Mouse (Mus musculus) neural tube, embryonic 11.5 days (tissue): ENCODE results near the gene Milr1. TPM values are rescaled to one million over a fixed set of nuclear protein-coding genes. Genes with fewer than 3 reads are reported as not detected.
"Not testable (repeated sequence)": the region's sequence is repeated elsewhere in the genome, so short reads cannot be mapped to it uniquely, and the experiment has no call there.

ENCODE experiments used
- ATAC-seq: fragments of 200-750 bp; cut with Nextera tagmentation; 2 replicates; pipeline ENCODE4 v1.8.0; 2017; ENCODE audit warnings: moderate number of reproducible peaks, mild to moderate bottlenecking, moderate TSS enrichment, moderate library complexity; ENCODE audit not compliant: insufficient read depth, low FRiP score, low TSS enrichment
- DNase-seq: peaks from one replicate; pipeline ENCODE4 v3.0.0-alpha.2; 2015; ENCODE audit warnings: low spot score
- H3K27ac ChIP-seq: fragments of 300-500 bp; sonication (generic); 2 replicates; pipeline ENCODE4 v1.5.1; 2014; ENCODE audit warnings: low read depth, mild to moderate bottlenecking, low read length
- H3K27me3 ChIP-seq: fragments of 300-500 bp; sonication (generic); 2 replicates; pipeline ENCODE4 v1.6.1; 2014; ENCODE audit warnings: mild to moderate bottlenecking, low read length, mixed read lengths; ENCODE audit not compliant: control insufficient read depth, insufficient read depth
- H3K36me3 ChIP-seq: fragments of 300-500 bp; sonication (generic); 2 replicates; pipeline ENCODE4 v1.6.1; 2014; ENCODE audit warnings: mild to moderate bottlenecking, low read length, moderate library complexity, mixed read lengths; ENCODE audit not compliant: control insufficient read depth, insufficient read depth
- H3K4me1 ChIP-seq: fragments of 300-500 bp; sonication (generic); 2 replicates; pipeline ENCODE4 v1.6.1; 2014; ENCODE audit warnings: low read length, mixed read lengths; ENCODE audit not compliant: control insufficient read depth, insufficient read depth
- H3K4me2 ChIP-seq: fragments of 300-500 bp; sonication (generic); 2 replicates; pipeline ENCODE4 v1.6.1; 2014; ENCODE audit warnings: low read depth, mild to moderate bottlenecking, moderate library complexity
- H3K4me3 ChIP-seq: fragments of 300-500 bp; sonication (generic); 2 replicates; pipeline ENCODE4 v1.5.1; 2014; ENCODE audit warnings: low read depth, low read length
- H3K9ac ChIP-seq: fragments of 300-500 bp; sonication (generic); 2 replicates; pipeline ENCODE4 v1.6.1; 2014; ENCODE audit warnings: mild to moderate bottlenecking, low read length
- H3K9me3 ChIP-seq: fragments of 300-500 bp; sonication (generic); 2 replicates; pipeline ENCODE4 v1.6.1; 2016; ENCODE audit warnings: low read length; ENCODE audit not compliant: control insufficient read depth
- WGBS: fragments of 180-500 bp; shearing (Covaris S2); extraction: QIAGEN DNeasy Blood & Tissue Kit; methylation state at CpG from one replicate; pipeline ENCODE4 v1.1.7; 2014; 5-methylcytosine and 5-hydroxymethylcytosine counted together
- polyA plus RNA-seq: library from polyadenylated mRNA; unstranded; fragments of >200 nt; fragmentation: Nextera tagmentation; extraction: Ambion mirVana; gene quantifications from 2 replicates; pipeline ENCODE4 v1.2.1, GENCODE M21; 2014

Milr1 gene
- polyA plus RNA-seq, 1 experiment from 2014 or later: 0.61 TPM

DNA sequence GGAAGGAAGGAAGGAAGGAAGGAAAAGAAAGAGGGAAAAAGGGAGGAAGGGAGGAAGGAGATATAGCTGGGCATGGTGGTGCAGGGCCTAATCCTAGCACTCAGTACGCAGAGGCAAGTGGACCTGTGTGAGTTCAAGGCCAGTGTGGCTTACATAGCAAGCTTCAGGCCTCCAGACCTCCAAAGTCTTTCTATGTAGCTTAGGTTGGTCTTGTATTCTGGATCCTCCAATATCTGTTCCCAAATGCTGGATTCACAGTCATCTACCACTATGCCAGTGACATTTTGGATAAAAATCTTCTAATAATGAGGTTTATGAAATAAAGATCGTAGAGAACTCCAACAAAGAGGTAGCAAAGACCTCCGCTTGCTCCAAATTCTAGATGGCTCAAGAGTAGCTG lies 9.2 kb upstream of the Milr1 start:
- Histone ChIP-seq H3K4me3 (no peak overlapping the region), H3K27ac (no peak overlapping the region), H3K9me3 (no peaks in the 10 kb centered on the region), H3K4me2 (no peak overlapping the region), H3K4me1 (peaks cover 4% of the 10 kb centered on the region), H3K27me3 (no peaks in the 10 kb centered on the region), H3K36me3 (no peaks in the 10 kb centered on the region), H3K9ac (no peak overlapping the region)
- whole genome bisulfite sequencing: 88% methylated on average over 3 of the region's 3 CpGs
- no peak for DNase-seq
- no peak for ATAC-seq

DNA sequence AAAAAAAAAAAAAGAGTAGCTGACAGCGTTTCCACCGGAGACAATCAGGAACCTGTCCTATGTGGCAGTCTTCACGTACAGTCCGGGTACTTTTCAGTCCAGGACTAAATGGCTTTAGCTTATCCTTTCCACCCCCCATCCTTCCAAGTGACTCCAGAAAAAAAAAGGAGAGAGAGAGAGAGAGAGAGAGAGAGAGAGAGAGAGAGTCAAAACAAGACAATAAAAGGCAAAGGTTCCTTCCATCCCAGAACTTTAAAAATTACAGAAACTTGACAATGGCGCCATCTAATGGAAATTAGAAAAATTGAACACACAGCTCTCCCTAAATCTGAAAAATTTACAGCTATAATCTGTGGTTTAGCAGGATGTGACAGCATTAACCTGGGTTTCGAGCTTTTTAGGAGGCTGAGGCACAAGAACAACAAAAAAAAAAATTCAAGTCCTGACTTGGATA lies 8.6 kb upstream of the Milr1 start:
- 60% methylated on average over 6 of the region's 6 CpGs for WGBS
- DNase-seq (no peak), ATAC-seq (no peak)
- H3K27ac ChIP-seq: no peak overlapping the region
- no peak overlapping the region for H3K4me2 ChIP-seq
- H3K4me1 ChIP-seq: no peaks in the 10 kb centered on the region
- H3K4me3 ChIP-seq: no peak overlapping the region
- H3K9ac ChIP-seq: no peak overlapping the region
- no peaks in the 10 kb centered on the region for H3K36me3 ChIP-seq
- no peaks in the 10 kb centered on the region for H3K9me3 ChIP-seq
- no peaks in the 10 kb centered on the region for H3K27me3 ChIP-seq

- Histone ChIP-seq H3K4me2 (no peak overlapping the region), H3K9ac (no peak overlapping the region), H3K36me3 (no peaks in the 10 kb centered on the region), H3K9me3 (no peaks in the 10 kb centered on the region), H3K4me3 (no peak overlapping the region), H3K27me3 (no peaks in the 10 kb centered on the region), H3K27ac (no peak overlapping the region), H3K4me1 (no peaks in the 10 kb centered on the region)
- no peak for DNase-seq
- WGBS: 86% methylated on average over 5 of the region's 5 CpGs
- no peak for ATAC-seq
Measured at GRCm38 (mm10) chr11:106744949-106745348, 6.1 kb upstream of the Milr1 start.

- not testable (repeated sequence) for DNase-seq, H3K4me1 ChIP-seq, H3K36me3 ChIP-seq, H3K27ac ChIP-seq, H3K9ac ChIP-seq, H3K9me3 ChIP-seq, H3K4me3 ChIP-seq, H3K27me3 ChIP-seq, ATAC-seq, H3K4me2 ChIP-seq
- 97% methylated on average over 7 of the region's 7 CpGs for WGBS
Measured at GRCm38 (mm10) chr11:106749557-106750120, 1.4 kb upstream of the Milr1 start.

DNA sequence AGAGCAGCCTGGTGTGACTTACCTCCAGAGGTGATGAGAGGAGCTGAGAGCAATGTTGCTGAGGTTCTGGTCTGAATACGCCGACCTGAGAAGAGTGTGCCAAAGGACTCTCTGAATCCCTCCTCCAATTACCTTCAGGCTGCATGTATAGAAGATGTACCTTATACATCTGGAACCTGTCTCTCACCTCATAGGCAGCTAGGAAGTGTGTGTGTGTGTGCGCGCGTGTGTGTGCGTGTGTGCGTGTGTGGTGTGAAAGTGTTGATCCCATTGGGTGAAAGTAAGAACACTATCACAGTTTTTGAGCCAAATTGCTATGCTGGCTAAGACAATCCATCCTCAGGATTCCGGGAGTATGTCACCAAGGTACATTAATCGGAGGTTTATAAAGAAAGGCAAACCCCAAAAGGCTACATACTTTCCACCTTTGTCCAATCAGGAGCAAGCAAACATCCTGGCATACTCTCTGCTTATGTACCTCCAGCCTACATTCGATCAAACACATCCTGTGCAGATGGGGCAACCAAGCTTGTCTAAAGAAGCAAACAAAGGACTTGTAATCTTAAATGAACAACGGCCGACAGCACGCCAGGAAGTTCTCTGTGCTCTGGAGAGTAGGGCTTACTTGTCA lies 790 bp upstream of the Milr1 start, which contains the start of gene Pecam1:
Gene Pecam1, minus strand, starts transcription at position 508 of the 631 bp plus-strand sequence.
- no peaks in the 10 kb centered on the region for H3K9me3 ChIP-seq
- H3K9ac ChIP-seq: no peak within 1 kb of the TSS
- H3K4me1 ChIP-seq: no peaks in the 10 kb centered on the region
- H3K4me2 ChIP-seq: no peak within 1 kb of the TSS
- no peak within 1 kb of the TSS for H3K27ac ChIP-seq
- no peak within 1 kb of the TSS for H3K4me3 ChIP-seq
- no peaks in the 10 kb centered on the region for H3K36me3 ChIP-seq
- WGBS: 88% methylated on average over 13 of the region's 13 CpGs
- DNase-seq (no peak), ATAC-seq (no peak)
- no peaks in the 10 kb centered on the region for H3K27me3 ChIP-seq

DNA sequence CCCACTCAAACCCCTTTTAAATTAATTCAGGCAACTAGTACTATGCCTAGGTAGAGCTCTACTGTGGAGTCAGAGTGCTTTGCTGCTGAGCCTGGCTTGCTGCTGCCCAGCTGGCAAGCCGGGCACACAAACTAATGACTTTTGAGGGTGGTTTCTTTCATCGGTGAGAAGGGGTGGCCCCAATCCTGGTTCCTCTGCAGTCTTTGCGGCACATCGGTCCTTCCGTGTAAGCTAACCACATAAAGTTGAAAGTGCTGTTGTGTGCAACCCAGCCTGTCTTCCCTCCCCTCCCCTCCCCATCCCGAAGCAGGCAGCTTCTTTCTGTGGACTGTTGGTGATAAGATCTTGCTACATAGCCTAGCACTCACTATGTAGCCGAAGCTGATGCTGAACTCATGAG lies 1.1 kb downstream of the Milr1 start:
- Histone ChIP-seq H3K9ac (no peak overlapping the region), H3K36me3 (no peaks in the 10 kb centered on the region), H3K4me3 (no peak overlapping the region), H3K4me1 (no peaks in the 10 kb centered on the region), H3K4me2 (no peak overlapping the region), H3K27me3 (no peaks in the 10 kb centered on the region), H3K9me3 (no peaks in the 10 kb centered on the region), H3K27ac (no peak overlapping the region)
- DNase-seq (no peak), ATAC-seq (no peak)
- 95% methylated on average over 7 of the region's 7 CpGs for WGBS

- ATAC-seq: no peak
- no peaks in the 10 kb centered on the region for H3K27me3 ChIP-seq
- H3K4me2 ChIP-seq: no peak overlapping the region
- no peak overlapping the region for H3K4me3 ChIP-seq
- H3K4me1 ChIP-seq: no peaks in the 10 kb centered on the region
- H3K9ac ChIP-seq: no peak overlapping the region
- H3K9me3 ChIP-seq: no peaks in the 10 kb centered on the region
- no peak overlapping the region for H3K27ac ChIP-seq
- DNase-seq: no peak
- 84% methylated on average over 6 of the region's 6 CpGs for WGBS
- no peaks in the 10 kb centered on the region for H3K36me3 ChIP-seq
Measured at GRCm38 (mm10) chr11:106753314-106753713, 2.3 kb downstream of the Milr1 start.

- no peaks in the 10 kb centered on the region for H3K27me3 ChIP-seq
- H3K9me3 ChIP-seq: no peaks in the 10 kb centered on the region
- no peak for ATAC-seq
- H3K4me1 ChIP-seq: no peaks in the 10 kb centered on the region
- DNase-seq: no peak
- H3K4me2 ChIP-seq: no peak overlapping the region
- no peak overlapping the region for H3K27ac ChIP-seq
- WGBS: 86% methylated on average over 5 of the region's 5 CpGs
- no peak overlapping the region for H3K4me3 ChIP-seq
- no peaks in the 10 kb centered on the region for H3K36me3 ChIP-seq
- H3K9ac ChIP-seq: no peak overlapping the region
Measured at GRCm38 (mm10) chr11:106755583-106755982, 4.6 kb downstream of the Milr1 start.

DNA sequence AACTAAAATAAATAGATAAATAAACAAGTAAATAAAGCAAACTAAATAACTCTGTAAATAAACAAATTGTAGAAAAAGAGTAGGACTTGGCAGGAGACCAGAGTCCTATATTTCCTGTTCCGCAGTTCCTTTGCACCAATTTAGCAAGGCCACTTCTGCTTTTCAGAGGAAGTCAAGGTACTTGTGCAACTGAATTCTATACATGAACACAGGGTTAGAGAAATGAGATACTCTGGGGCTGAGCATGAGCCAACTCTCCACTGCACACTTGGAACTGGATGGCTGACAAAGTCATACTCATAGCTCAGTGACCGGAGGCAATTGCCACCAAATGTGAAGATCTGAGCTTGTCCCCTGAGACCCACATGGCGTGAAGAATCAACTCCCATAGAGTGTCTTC lies 8.0 kb downstream of the Milr1 start:
- DNase-seq (no peak), ATAC-seq (no peak)
- Histone ChIP-seq H3K9me3 (no peaks in the 10 kb centered on the region), H3K4me2 (no peak overlapping the region), H3K4me3 (no peak overlapping the region), H3K4me1 (no peaks in the 10 kb centered on the region), H3K36me3 (no peaks in the 10 kb centered on the region), H3K9ac (no peak overlapping the region), H3K27ac (no peak overlapping the region), H3K27me3 (no peaks in the 10 kb centered on the region)
- WGBS: 91% methylated on average over 3 of the region's 3 CpGs
